Mouse (Mus musculus): Measurements from ENCODE around the gene Fam71e2.

GRCm38 (mm10) chr7:4782130-4782529 is 11.0 kb upstream of the Fam71e2 start:
- TF ChIP-seq HCFC1 (IDR thresholded peaks at IDR 0.05; ENCODE audit: borderline replicate concordance, insufficient read depth, low read length) (no peak), ZC3H11A (IDR thresholded peaks at IDR 0.05; ENCODE audit: borderline replicate concordance, low read depth, low read length) (no peak), ZNF384 (IDR thresholded peaks at IDR 0.05; ENCODE audit: low read depth, low read length) (no peak), MAFK (IDR thresholded peaks at IDR 0.05; ENCODE audit: insufficient read depth, low read depth, low read length) (no peak), CHD2 (IDR thresholded peaks at IDR 0.05; ENCODE audit: low read depth, low read length) (no peak)

Measured in ES-E14 (cell line).